29 mouse cellular contexts compared by ENCODE assay signal in the genomic region with DNA sequence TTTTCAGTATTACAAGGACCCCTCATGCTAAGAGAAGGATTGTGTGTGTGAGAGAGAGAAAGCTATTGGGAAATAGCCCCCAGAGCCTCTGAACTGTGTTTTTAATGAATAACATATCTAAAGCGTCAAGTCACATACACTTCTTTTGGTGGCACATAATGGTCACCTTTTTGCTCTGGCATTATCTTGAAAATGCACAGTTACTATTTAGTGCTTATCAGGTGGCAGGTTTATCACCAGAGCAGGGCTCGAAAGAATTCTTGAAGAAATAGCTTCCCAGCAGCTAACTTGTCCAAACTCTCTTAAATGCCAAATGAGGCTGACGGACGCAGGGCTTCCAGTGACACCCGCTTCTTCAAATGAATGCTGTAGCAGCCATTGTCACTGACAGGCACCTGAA.
DNase-seq lines count a peak whose midpoint lies in the region; ATAC-seq lines count a peak whose summit lies in the region.
"Had no signal": no experiment of that assay in that cellular context is flagged by ENCODE, and none has a peak within 500 bp of the region (broad histone marks: within the 10 kb centered on the region; RNA-seq: fewer than 3 reads in every experiment).

No protein-coding gene starts in this region.

- peak overlapping the region; percentile 21; the same call in 1 of the 2 replicates for H3K27ac ChIP-seq in liver, embryonic 11.5 days (ENCODE audit: low read depth, low read length)
- H3K27ac ChIP-seq in liver, embryonic 13.5 days: peak overlapping the region; percentile 31; the same call in 1 of the 2 replicates
- H3K27ac ChIP-seq in liver, embryonic 16.5 days (ENCODE audit: low read length): no peak overlapping the region
- H3K27ac ChIP-seq: embryonic facial prominence, embryonic 10.5 days; embryonic facial prominence, embryonic 13.5 days; forebrain, embryonic 10.5 days; forebrain, embryonic 13.5 days; gastrocnemius, adult 2 months; hindbrain, embryonic 12.5 days; hindbrain, embryonic 15.5 days had no signal

- peaks cover 32% of the 10 kb centered on the region for H3K4me1 ChIP-seq in liver, embryonic 11.5 days (replicated peaks; ENCODE audit: control insufficient read depth, insufficient read depth, low read length)
- H3K4me1 ChIP-seq in liver, embryonic 13.5 days (replicated peaks): peaks cover 58% of the 10 kb centered on the region
- peaks cover 33% of the 10 kb centered on the region for H3K4me1 ChIP-seq in liver, embryonic 16.5 days (ENCODE audit: control insufficient read depth, low read depth, low read length)
- H3K4me1 ChIP-seq: forebrain, embryonic 13.5 days; hindbrain, embryonic 12.5 days; hindbrain, embryonic 15.5 days had no signal

- no peaks in the 10 kb centered on the region for H3K9me3 ChIP-seq in liver, embryonic 11.5 days (ENCODE audit: control insufficient read depth, low read length)
- H3K9me3 ChIP-seq in liver, embryonic 13.5 days (replicated peaks): no peaks in the 10 kb centered on the region
- H3K9me3 ChIP-seq in liver, embryonic 16.5 days (replicated peaks; ENCODE audit: control insufficient read depth, low read length): no peaks in the 10 kb centered on the region
- H3K9me3 ChIP-seq: embryonic facial prominence, embryonic 10.5 days; embryonic facial prominence, embryonic 13.5 days; forebrain, embryonic 10.5 days; forebrain, embryonic 13.5 days; G1E; hindbrain, embryonic 12.5 days; hindbrain, embryonic 15.5 days had no signal

- H3K27me3 ChIP-seq in liver, embryonic 11.5 days (replicated peaks; ENCODE audit: control insufficient read depth, insufficient read depth, low read length): no peaks in the 10 kb centered on the region
- H3K27me3 ChIP-seq in liver, embryonic 13.5 days: no peaks in the 10 kb centered on the region
- no peaks in the 10 kb centered on the region for H3K27me3 ChIP-seq in liver, embryonic 16.5 days (ENCODE audit: control insufficient read depth, insufficient read depth, low read depth, low read length)
- H3K27me3 ChIP-seq: CH12.LX; forebrain, embryonic 13.5 days; hindbrain, embryonic 12.5 days; hindbrain, embryonic 15.5 days; Patski had no signal

- no peak overlapping the region for H3K4me2 ChIP-seq in liver, embryonic 11.5 days
- peak overlapping the region; percentile 13; the same call in 1 of the 2 replicates for H3K4me2 ChIP-seq in liver, embryonic 13.5 days
- no peak overlapping the region for H3K4me2 ChIP-seq in liver, embryonic 16.5 days (ENCODE audit: low read depth, low read length)
- H3K4me2 ChIP-seq: embryonic facial prominence, embryonic 13.5 days; forebrain, embryonic 13.5 days; hindbrain, embryonic 12.5 days; hindbrain, embryonic 15.5 days had no signal

- DNase-seq in liver, embryonic 11.5 days (ENCODE audit: low spot score): no peak
- no peak for DNase-seq in liver
- DNase-seq in liver, embryonic 13.5 days: no peak
- DNase-seq in yolk sac, embryonic 10.5 days (ENCODE audit: low spot score): no peak
- DNase-seq in natural killer cell, adult 2 months (ENCODE audit: low spot score in 2 of 2): no peak
- DNase-seq: adrenal gland, adult 2 months; adrenal gland, postnatal 14 days; B cell, adult 2 months; cerebellum, adult 11 months; cerebellum, adult 8-10 months; cerebellum, postnatal 10 days; cerebellum, postnatal 36 days; embryo, embryonic 11 days; forebrain, postnatal 0 days; gastrocnemius, adult 2 months; gastrocnemius, postnatal 14 days; heart, adult 18-20 months had no signal

- H3K4me3 ChIP-seq in liver, embryonic 11.5 days (ENCODE audit: low read depth, low read length): no peak overlapping the region
- H3K4me3 ChIP-seq in liver, embryonic 13.5 days (replicated peaks): no peak overlapping the region
- no peak overlapping the region for H3K4me3 ChIP-seq in liver, embryonic 16.5 days (ENCODE audit: low read depth, low read length)
- H3K4me3 ChIP-seq: embryonic facial prominence, embryonic 10.5 days; embryonic facial prominence, embryonic 13.5 days; erythroblast, embryonic 14.5 days; forebrain, embryonic 10.5 days; forebrain, embryonic 13.5 days; gastrocnemius, adult 2 months; hindbrain, embryonic 12.5 days; hindbrain, embryonic 15.5 days had no signal

- no peaks in the 10 kb centered on the region for H3K36me3 ChIP-seq in liver, embryonic 11.5 days (ENCODE audit: control insufficient read depth, insufficient read depth, low read length)
- H3K36me3 ChIP-seq in liver, embryonic 13.5 days: no peaks in the 10 kb centered on the region
- H3K36me3 ChIP-seq in liver, embryonic 16.5 days (ENCODE audit: control insufficient read depth, insufficient read depth): no peaks in the 10 kb centered on the region
- H3K36me3 ChIP-seq: embryonic facial prominence, embryonic 10.5 days; embryonic facial prominence, embryonic 13.5 days; forebrain, embryonic 10.5 days; G1E; hindbrain, embryonic 12.5 days; hindbrain, embryonic 15.5 days had no signal

- WGBS in liver, embryonic 11.5 days: 50% methylated on average over 5 of the region's 5 CpGs
- WGBS in liver, embryonic 13.5 days (ENCODE audit: insufficient replicate concordance): 26% methylated on average over 5 of the region's 5 CpGs
- 33% methylated on average over 5 of the region's 5 CpGs for WGBS in liver, embryonic 16.5 days (ENCODE audit: insufficient replicate concordance)

- ATAC-seq in liver, embryonic 11.5 days (replicated peaks; ENCODE audit: low FRiP score): peak; percentile 51
- peak; percentile 43; the same call in 1 of the 2 replicates for ATAC-seq in liver, embryonic 13.5 days (ENCODE audit: low read depth)
- ATAC-seq in liver, embryonic 16.5 days (ENCODE audit: low read depth): peak; percentile 52
- ATAC-seq in activated CD4-positive, CD25-positive, alpha-beta regulatory T cell, adult 4 months: no peak
- ATAC-seq: forebrain, embryonic 13.5 days; forebrain, postnatal 0 days; Patski had no signal

- no peak overlapping the region for H3K9ac ChIP-seq in liver, embryonic 11.5 days (ENCODE audit: low read depth, low read length)
- H3K9ac ChIP-seq in liver, embryonic 13.5 days: no peak overlapping the region
- no peak overlapping the region for H3K9ac ChIP-seq in liver, embryonic 16.5 days (ENCODE audit: low read depth, low read length)
- H3K9ac ChIP-seq: embryonic facial prominence, embryonic 13.5 days; forebrain, embryonic 13.5 days; forebrain, postnatal 0 days; hindbrain, embryonic 12.5 days; hindbrain, embryonic 15.5 days had no signal
